Mouse (Mus musculus): ENCODE data around the gene Tsr1. TPM values are rescaled to one million over a fixed set of nuclear protein-coding genes. Genes with fewer than 3 reads are reported as not detected.

Gene Tsr1
- polyA plus RNA-seq, 1 experiment from 2014 or later = 38.3 TPM

DNA sequence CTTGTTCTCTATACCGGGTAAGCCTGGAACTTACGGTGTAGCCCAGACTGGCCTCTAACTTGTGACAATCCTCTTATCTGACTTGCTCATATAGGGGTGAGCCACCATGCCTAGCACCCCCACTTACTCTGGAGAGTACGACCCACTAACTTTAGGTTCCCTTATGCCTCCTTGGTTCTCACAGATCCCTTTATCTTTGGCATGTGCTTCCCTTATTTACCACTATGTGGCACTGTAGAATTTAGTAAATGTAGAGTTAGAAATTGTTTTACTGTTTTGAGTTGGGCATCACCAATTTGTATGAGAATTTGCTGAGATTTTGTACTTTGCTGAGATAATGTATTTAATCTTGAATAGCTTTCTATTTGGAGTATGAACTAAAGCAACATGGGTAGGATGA is 48.5 kb downstream of the Tsr1 start:
- H3K9ac ChIP-seq = no peak overlapping the region
- no peak for ATAC-seq (ENCODE audit: low FRiP score, low read depth)
- no peaks in the 10 kb centered on the region for H3K27me3 ChIP-seq (replicated peaks)
- no peaks in the 10 kb centered on the region for H3K4me1 ChIP-seq
- H3K36me3 ChIP-seq = peaks cover 25% of the 10 kb centered on the region
- WGBS = 85% methylated on average over 3 of the region's 3 CpGs
- no peak overlapping the region for H3K27ac ChIP-seq
- H3K4me2 ChIP-seq (replicated peaks) = no peak overlapping the region
- H3K9me3 ChIP-seq = no peaks in the 10 kb centered on the region
- H3K4me3 ChIP-seq = no peak overlapping the region

- Histone ChIP-seq H3K36me3 (peaks cover 10% of the 10 kb centered on the region), H3K4me3 (no peak overlapping the region), H3K9me3 (no peaks in the 10 kb centered on the region), H3K27me3 (replicated peaks) (no peaks in the 10 kb centered on the region), H3K4me1 (no peaks in the 10 kb centered on the region), H3K27ac (no peak overlapping the region), H3K4me2 (replicated peaks) (no peak overlapping the region), H3K9ac (no peak overlapping the region)
- ATAC-seq (ENCODE audit: low FRiP score, low read depth) = no peak
Measured at GRCm38 (mm10) chr11:74954901-74955300, 57.0 kb downstream of the Tsr1 start.

DNA sequence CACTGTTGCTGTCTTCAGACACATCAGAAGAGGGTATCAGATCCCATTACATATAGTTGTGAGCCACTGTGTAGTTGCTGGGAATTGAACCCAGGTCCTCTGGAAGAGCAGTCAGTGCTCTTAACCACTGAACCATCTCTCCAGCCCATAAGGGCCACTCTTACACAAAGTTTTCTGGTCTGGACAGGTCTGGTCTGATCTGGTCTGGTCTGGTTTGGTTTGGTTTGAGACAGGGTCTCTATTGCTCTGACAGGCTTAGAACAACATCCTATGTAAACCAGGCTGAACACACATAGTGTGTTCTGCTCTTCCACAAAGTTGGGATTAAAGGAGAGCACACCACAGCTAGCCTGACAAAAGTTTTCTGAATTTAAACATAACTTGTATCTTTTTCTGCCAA is 58.1 kb downstream of the Tsr1 start:
- Histone ChIP-seq H3K4me3 (no peak overlapping the region), H3K27ac (no peak overlapping the region), H3K4me2 (replicated peaks) (no peak overlapping the region), H3K9me3 (no peaks in the 10 kb centered on the region), H3K36me3 (peaks cover 10% of the 10 kb centered on the region), H3K27me3 (replicated peaks) (no peaks in the 10 kb centered on the region), H3K4me1 (no peaks in the 10 kb centered on the region), H3K9ac (no peak overlapping the region)
- ATAC-seq (ENCODE audit: low FRiP score, low read depth) = no peak

DNA sequence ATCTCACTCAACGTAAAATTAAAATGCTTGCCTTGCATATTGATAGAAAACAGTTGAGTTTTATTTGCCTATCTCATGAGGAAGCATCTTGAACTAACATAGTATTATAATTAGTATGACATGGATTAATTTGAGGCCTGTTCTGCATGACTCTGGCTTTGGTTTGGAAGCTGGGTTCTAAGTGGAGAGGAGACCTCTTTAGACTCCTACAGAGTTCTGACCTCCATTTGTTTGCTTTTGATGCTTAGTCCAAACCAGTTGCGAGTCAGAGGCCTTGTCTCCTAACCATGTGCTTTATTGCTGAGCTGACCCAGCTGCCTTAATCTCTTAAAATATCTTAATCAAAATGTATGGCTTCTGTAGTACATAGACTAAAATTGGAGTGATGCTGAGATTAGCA is 59.7 kb downstream of the Tsr1 start:
- H3K9ac ChIP-seq = no peak overlapping the region
- H3K9me3 ChIP-seq = no peaks in the 10 kb centered on the region
- no peak overlapping the region for H3K4me2 ChIP-seq (replicated peaks)
- H3K36me3 ChIP-seq = peaks cover 10% of the 10 kb centered on the region
- WGBS = 92% methylated on average over 2 of the region's 2 CpGs
- no peak overlapping the region for H3K27ac ChIP-seq
- no peak for ATAC-seq (ENCODE audit: low FRiP score, low read depth)
- no peaks in the 10 kb centered on the region for H3K27me3 ChIP-seq (replicated peaks)
- H3K4me1 ChIP-seq = no peaks in the 10 kb centered on the region
- H3K4me3 ChIP-seq = no peak overlapping the region

Small RNA genes lying within 50 kb of the gene (microRNA-seq; reads per million reads assigned to microRNA genes)
- gene Mir6926 = not detected

Other genes with a start within 250 kb of the Tsr1 start
- 18.4 and 20.2 TPM in 2 replicates for gene Cluh, start 248.6 kb upstream of the Tsr1 start, polyA plus RNA-seq (2016; fragmentation: Nextera tagmentation; extraction: Ambion mirVana)
- 73.0 and 82.4 TPM in 2 replicates for gene Pafah1b1, start 173.4 kb upstream of the Tsr1 start, polyA plus RNA-seq (2016; fragmentation: Nextera tagmentation; extraction: Ambion mirVana)
- 46.2 and 53.8 TPM in 2 replicates for gene Mettl16, start 127.2 kb upstream of the Tsr1 start, polyA plus RNA-seq (2016; fragmentation: Nextera tagmentation; extraction: Ambion mirVana)
- 7.8 and 9.0 TPM in 2 replicates for gene Mnt, start 67.2 kb upstream of the Tsr1 start, polyA plus RNA-seq (2016; fragmentation: Nextera tagmentation; extraction: Ambion mirVana)
- 16.1 and 16.8 TPM in 2 replicates for gene Sgsm2, start 1.0 kb upstream of the Tsr1 start, polyA plus RNA-seq (2016; fragmentation: Nextera tagmentation; extraction: Ambion mirVana)
- gene Smg6, start 27.8 kb downstream of the Tsr1 start, polyA plus RNA-seq (2016; fragmentation: Nextera tagmentation; extraction: Ambion mirVana) = 21.3 and 21.8 TPM in 2 replicates
- gene Srr, start 27.9 kb downstream of the Tsr1 start, polyA plus RNA-seq (2016; fragmentation: Nextera tagmentation; extraction: Ambion mirVana) = 27.4 and 28.1 TPM in 2 replicates